Mouse (Mus musculus): ENCODE measurements around the gene Vps35l.

The Vps35l gene

DNA sequence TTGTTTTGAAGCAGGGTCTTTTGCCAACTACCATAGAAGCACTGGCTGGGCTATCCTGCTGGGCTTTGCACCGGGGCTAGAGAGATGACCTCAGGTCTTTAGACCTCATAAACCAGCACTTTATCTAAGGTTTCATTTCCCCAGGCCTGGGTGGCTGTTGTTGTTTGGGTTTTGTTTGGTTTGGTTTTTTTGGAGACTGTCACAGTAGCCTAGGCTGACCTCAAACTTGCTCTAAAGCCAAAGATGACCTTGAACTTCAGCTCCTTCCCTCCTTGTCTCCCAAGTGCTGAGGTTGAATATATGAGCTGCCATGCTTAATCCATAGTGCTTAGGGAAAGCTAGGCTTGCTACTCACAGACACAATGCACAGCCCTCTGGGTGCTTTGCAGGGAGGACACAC is 79.6 kb downstream of the Vps35l start:
- DNase-seq (ENCODE audit: low read depth, low spot score), result no peak

DNA sequence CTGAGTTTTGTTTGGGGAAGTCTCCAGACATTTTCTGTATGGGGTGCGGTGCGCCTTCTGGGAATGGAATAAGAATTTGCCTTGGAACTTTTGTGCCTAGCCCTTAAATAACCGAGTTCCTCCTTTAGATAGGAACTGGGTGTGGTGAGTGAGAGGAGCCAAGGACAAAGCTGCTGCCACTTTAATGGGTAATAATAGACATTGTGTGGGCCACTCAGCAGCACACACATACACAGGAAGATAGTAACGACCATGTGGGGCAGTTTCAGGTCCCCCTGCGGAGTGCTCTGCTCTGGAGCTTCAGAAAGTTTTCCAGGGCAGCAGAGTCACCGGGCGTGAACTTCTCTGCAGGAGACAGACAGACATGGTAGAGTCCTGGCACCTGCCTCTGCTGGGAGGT is 81.3 kb downstream of the Vps35l start:
- DNase-seq (ENCODE audit: low read depth, low spot score), result peak; percentile 85

DNA sequence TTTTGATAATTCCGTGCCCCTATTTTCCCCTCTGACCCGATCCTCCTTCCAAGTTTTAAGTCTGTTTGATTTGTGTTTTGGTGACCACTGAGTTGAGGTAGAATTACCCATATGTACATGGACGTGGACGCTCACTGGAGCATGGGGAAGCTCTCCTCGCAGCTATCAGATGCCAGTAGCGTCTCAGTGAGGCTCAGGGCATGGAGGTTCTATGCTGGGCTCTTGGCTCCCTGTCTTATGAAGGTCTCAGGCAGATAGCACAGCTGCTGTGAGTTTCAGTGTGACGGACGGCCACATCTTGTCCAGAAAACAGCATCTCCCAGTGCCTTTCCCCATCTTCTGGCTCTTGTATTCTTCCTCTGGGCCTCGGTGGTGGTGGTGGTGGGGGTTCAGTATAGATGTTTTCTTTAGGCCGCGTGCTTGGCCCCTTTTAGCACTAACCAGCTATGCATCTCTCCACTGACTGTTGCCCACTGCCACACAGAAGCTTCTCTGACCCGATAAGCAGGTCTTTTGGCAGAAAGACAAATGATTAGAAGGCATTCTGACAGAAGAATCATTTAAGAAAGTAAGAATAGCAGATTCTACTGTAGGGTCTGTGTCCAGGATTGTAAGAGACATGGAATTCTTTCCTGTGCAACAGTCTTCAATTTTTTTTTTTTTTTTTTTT is 82.0 kb downstream of the Vps35l start:
- DNase-seq (ENCODE audit: low read depth, low spot score), result no peak

DNA sequence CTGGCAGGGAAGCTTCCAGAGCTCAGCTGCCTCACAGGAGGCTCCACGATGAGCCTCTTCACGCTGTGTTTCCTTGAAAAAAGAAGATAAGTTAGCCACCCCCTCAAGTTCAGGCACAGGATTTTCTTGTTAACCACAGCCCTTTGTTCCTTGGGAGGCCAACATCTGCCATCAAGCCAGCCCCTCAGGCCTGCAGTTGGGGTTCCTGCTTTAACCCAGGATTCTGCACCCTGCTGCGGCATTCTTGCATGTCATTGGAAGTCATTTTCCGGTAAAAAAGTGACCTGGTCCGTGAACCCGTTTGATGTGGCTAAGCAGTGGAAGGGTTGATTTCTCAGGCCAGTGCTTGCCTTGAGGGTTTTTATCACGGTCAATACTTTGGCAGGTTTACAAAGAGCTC is 84.4 kb downstream of the Vps35l start:
- DNase-seq (ENCODE audit: low read depth, low spot score), result peak; percentile 54

DNA sequence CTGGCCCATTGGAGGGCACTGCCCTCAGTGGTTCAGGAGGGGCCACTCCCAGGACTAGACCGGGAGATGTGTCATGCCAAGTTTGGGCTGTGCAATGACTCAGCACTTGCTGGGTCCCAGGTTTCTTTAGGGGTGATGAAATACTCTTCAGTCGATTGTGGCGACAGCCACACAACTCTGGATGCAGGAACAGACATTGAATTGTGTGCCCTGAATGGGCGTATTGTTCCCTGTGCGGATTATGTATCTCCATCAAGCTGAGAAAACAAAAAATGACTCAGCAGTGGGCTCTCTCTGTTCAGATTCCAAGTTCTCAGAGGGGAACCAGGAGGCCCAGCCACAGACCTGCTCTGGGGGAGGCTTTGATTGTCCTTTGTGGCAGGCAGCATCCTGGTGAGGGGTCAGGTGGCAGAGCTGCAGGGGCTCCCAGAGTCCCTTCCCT is 88.0 kb downstream of the Vps35l start:
- DNase-seq (ENCODE audit: low read depth, low spot score), result no peak

DNA sequence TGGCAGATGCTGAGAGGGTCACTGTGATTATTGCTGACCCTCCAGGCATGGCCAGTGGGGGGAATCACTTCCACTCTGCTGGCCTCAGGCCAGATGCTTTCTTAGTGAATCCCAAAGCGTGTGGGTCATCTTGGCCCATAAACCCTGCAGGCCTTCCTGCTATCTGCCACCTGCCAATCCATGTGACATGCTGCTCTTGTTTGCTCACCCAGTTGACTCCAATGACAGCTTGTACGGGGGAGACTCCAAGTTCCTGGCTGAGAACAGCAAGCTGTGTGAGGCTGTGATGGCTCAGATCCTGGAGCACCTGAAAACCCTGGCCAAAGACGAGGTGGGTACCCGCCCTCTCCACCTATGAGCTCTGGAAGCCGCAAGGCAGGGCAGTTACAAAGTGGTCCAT is 97.9 kb downstream of the Vps35l start:
- no peak for DNase-seq (ENCODE audit: low read depth, low spot score)

DNA sequence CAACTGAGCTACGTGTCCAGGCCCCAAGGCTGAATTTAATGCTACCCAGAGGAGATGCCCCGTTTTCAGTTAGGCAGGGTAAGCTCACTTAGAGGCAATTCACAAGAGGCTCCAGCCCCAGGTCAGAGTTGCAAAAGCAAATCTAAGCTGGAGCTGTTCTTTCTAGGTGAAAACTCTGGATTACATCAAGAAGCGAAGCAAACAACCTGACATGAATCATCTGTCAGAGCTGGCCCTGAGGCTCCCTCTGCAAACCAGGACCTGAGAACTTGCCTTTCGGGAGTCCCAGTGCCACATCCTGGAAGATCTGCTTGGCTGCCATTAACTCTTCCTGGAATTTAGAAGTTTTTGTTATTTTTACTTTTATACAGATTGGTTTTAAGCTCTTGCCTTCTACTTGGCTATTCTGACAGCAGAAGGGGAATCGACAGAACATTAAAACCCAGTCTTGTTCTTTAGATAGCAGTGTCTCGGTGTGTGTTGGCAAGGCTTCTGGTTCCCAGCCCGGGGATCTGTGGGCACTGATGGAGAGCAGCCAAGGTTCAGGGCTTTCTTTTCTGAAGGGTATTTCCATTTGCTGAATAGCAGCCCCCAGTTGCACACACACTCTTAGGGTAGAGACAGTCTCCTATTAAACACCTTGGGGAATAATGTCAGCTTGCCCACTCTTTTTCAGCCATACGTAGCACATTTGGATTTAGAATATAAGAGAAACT is 101.2 kb downstream of the Vps35l start:
- DNase-seq (ENCODE audit: low read depth, low spot score), result no peak

DNA sequence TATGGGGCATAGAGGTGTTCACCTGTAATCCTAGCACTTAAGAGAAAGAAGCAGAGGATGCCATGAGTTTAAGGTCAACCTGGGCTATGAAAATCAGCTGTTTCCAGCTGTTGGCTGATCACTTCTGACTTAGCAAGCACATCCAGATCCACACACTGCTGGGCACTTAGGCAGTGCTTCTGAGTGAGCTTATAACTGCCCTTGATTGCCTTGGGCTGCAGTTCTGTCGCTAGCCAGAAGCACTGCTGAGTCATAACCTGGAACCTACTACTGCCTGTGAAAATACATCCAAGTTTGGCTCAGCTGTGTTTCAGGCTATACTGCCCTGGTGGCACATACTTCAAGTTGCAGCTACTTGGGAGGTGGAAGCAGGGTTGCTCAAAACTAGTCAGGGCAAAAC is 101.8 kb downstream of the Vps35l start:
- DNase-seq (ENCODE audit: low read depth, low spot score), result peak; percentile 49

DNA sequence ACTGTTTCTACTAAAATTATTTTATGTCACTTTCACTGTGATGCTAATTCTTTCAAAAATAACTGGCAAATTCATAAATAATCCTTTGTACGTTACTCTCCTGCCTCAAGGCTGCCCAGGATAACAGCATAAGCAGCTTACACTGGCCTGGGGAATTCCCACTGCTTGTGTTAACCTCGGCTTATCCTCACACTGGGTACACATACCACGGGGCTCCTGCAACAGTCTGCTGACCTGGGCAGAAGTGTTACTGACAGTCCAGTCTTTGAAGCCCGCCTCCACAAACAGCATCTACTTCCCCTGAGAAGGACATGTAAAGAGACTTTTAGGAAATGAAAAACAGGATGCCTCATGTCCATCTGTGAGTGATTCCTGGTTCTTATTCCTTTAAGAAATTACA is 102.9 kb downstream of the Vps35l start:
- no peak for DNase-seq (ENCODE audit: low read depth, low spot score)

DNA sequence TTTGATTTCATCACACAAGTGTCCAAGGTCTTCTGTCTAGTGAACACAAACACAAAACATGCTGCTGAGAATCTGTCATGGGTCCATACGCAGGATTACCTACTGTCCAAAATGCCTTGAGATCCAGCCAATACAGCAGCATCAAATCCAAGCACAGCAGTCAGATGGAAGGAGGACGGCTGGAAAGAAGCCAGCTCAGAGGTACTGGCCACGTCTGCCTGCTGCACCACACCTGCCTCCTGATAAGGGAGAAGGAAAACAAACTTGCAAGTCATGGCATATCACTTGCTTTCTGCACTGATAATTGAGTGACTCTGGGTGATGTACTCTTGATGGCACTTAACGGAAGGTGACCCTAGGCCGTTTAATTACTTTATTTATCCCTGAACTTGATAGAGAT is 105.1 kb downstream of the Vps35l start:
- no peak for DNase-seq (ENCODE audit: low read depth, low spot score)

DNA sequence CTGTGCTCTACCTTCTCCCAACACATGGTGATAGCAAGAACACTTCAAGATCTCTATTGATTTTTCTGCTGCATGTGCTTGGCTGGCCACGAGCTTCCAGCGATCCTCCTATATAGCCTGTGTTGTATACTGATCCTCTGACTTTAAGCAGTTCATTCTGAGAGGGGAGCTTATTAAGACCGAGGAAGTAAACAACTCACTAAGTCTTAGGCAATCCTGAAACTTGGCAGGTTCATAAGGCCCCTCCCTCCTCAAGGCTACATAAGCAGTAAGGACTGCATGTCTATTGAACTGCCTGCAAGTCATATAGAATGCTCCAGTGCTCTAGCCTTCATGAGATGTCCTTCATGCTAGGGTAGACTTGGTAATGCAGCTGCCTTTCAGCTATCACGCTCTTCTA is 106.3 kb downstream of the Vps35l start:
- no peak for DNase-seq (ENCODE audit: low read depth, low spot score)

DNA sequence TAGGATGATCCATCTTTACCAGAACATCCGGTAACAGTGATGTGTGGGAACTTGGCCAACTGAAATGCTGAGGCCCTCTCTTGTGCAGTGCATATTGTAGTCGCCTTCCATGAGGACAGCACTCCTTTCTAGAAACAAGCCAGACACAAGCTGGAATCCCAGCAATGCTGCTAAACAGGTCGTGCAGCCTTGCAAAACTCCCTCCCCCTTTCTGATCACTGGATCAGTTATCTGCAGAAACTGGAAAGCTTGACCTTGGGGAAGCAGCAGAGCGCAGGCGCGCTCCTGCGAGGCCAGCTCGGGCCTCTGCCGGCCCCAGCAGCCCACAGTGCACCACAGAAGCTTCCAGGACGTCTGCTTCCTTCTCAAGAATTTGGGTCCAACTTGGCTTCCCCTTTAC is 108.8 kb downstream of the Vps35l start:
- peak; percentile 27 for DNase-seq (ENCODE audit: low read depth, low spot score)

DNA sequence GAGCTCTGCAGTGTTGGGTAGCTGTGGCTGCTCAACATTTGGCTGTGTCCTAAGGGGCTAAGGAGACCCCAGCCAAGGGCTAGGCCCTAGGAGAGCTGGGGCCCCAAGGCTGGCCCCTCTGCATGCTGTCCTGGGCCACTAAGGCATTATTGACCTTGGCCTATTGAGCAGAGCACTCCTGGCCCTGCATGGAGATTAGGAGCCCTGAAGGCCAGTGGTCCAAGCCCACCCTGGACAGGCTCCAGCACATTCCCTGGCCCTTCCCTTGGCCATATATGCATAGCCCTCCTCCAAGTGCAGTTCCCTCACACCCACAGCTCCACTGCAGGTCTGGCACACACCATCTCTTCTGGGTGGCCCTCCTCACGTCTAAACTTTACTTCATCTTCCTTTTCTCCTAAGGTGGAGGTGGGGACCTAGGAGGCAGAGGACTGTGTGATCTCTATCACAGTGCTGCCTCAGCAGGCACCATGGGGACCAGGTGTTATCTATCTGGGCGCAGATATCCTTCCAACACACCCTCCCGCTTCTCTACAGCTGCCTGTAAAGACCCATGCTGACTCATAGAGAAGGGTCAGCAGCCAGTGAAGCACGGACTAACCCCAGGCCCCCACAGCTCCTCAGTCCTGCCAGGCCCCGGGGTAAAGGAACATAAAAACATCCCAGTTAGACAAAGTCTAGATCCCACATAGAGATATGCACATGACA is 109.7 kb downstream of the Vps35l start:
- DNase-seq (ENCODE audit: low read depth, low spot score), result no peak

DNA sequence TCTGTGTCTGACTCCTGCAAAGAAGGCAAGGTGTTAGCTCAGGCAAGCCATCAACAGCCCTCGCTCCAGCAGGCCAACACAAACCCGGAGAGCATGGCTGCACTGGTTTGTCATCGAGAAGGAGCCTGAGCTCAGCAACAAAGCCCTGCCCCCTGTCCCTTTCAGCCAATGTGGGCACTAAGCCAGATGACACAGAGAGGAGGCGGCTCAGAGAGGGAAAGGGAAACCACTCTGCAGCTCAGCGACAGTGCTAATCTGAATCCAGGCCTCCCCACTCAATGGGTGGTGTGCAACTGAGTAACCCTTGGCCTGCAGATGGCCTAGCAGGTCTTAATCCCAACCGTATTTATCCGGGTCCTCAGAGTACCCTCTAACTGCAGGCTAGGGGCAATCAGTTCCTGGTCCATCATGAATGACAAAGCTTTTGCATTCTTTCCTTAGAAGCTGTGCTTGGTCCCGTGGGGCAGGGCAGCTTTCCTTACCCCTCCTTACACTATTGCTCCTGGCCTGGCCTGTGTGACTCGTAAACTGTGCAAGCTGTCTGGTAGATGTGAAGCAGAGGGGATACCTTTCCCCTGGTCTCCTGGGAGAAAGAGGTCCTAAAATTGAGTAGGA is 110.8 kb downstream of the Vps35l start:
- peak; percentile 75 for DNase-seq (ENCODE audit: low read depth, low spot score)

DNA sequence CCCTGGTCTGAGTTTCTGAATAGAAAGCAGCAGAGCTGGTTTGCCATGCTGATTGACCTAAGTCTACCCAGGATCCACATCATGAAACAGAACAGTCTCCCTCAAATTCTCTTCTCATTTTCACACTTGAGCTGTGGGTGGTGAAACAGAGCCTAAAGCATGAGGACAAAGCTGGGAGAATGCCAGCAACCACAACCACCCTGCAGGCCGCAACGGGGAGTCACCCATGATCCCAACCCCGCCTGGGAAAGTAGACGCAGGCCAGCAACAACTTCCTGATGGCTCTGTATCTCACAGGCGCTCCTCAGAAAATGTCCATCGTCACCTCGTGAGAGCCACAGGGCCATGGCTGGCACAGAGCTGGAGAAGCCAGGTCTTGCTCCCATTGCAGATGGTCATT is 111.5 kb downstream of the Vps35l start:
- DNase-seq (ENCODE audit: low read depth, low spot score), result no peak

DNA sequence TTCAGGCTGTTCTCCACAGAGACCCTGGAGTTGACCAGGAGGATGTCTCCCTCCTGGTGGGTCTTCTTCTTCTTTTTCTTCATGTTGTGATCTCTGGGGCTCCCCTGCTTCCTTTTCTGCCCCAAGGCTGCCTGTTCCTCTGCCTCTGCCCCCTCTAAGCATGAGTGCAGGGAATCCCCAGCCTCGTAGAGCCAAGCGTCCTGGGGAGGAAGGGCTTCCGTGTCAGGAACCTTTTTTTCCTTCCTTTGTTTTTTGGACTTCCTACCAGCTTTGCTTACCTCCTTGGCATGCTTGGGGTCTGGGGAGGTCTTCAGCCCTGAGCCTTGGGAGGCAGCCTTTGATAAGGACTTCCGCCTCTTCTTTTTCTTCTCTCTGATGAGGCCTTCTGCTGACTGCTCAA is 112.6 kb downstream of the Vps35l start:
- DNase-seq (ENCODE audit: low read depth, low spot score), result no peak

DNA sequence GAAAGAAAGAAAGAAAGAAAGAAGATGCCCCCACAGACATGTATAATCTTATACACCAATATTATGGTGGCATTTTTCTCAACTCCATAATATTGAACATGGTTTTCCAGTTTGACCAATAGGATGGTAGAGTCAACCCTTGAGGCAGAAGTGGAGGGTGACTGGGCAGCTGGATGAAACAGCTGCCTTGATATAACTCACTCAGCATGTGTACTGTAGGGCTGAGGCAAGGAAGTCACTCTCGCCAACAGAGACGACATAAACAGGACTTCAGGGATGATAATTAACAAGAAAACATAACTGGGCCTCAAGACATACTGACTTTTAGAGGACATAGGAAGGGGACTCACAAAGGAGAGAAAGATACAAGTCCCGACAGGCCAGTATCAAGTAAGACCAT is 114.6 kb downstream of the Vps35l start:
- no peak for DNase-seq (ENCODE audit: low read depth, low spot score)

DNA sequence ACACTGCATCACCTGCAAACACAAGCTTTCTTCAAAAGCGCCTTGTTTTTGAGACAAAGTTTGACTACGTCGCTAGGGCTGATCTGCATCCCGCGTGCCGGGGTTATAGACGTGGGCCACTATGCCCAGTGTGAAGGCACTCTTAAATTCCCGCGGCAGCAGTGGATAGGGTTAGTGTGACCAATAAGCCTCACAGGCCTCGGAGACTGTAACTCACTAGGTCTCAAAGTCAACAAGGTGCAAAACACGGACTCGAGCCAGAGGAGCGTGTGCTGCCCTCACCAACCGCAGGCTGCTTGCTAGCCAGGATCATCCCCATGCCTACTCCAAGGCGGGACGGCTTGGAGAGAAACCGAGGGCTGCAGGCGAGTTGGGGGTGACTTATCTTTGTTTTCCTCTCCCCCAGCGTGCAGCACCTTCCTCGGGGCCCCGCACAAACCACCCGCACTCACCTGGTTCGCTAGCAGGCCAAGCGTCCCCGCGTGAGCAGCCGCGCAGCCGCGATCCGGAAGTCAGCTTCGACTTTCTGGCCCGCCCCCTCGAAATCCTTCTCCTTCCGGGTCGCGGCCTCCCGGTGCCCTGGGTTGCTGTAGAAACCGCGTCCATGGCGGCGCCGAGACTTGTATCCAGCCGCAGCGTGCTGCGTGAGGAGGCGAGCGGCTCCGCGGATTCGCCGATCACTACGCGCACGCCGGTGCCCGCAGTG is 115.3 kb downstream of the Vps35l start, which contains the start of gene Iqck:
Gene Iqck (plus strand): TSS at position 582 of the 706 bp plus-strand sequence.
- peak; percentile 97 for DNase-seq (ENCODE audit: low read depth, low spot score)

DNA sequence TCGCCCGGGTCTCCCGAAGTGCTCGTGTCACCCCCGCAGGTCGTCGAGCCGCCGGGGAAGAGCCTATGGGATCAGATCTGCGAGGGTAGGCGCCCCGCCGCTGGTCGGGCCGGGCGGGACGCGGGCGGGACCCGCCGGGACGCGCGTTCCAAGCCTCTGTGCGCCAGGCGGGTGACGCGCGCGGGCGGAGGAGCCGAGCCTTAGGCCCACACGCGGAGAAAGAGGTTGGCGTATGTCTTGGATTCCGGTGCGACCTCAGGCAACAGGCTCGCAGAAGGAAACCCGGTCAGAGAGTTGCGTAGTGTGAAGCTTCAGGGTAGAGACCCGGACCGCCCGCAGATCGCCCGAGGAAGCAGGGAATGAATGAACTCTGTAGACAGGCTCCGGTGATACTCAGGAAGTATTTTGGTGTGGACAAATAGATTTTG is 115.9 kb downstream of the Vps35l start, which contains the start of gene Knop1:
Gene Knop1 (minus strand): TSS at position 378 of the 428 bp plus-strand sequence.
- DNase-seq (ENCODE audit: low read depth, low spot score), result no peak

DNA sequence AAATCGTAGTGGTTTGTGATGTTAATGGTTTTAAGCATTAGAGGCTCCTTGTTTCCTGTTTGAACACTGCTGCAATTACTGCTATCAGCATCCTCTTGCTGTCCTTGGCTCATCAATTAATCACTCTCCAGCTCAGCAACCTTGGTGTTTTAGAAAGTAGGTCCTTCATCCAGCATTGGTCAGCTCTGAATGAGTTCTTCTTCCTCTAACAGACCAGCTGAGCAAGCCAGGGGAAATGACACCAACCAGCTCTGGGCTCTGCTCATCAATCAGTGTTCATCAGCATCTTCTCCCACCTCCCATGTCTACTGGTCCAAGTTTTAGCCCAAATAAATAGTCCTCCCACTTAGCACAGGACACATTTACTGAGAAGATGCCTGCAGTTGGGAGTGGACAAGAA is 118.6 kb downstream of the Vps35l start:
- DNase-seq (ENCODE audit: low read depth, low spot score), result no peak

DNA sequence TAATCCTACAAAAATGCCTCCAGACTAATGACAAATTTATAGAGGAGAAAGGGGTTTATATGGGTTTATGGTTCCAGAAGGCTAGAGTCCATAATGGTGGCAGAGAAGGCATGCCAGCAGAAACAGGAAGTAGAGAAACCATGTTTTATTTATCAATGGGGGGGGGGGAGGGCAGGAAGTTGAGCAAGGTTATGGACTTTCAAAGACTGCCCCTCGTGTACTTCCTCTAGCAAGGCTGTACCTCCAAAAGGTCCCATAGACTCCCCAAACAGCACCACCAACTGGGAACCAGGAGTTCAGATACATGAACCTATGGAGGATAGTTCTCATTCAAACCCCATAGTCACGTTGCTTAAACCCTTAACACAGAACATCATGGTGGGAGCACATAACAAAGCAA is 125.3 kb downstream of the Vps35l start:
- DNase-seq (ENCODE audit: low read depth, low spot score), result no peak
